Mouse (Mus musculus): ENCODE measurements at regions not wholly inside any gene's neighbourhood (a gene's known extent, or its start where the extent isn't known, plus 50 kb on each side); places are given as distances from the start of the nearest gene placed in this dataset.
A peak's percentile ranks its signal among the peaks of the same experiment; 100 is the strongest.

GRCm38 (mm10) chr12:70589315-70589742 lies 136.4 kb downstream of the Tmx1 start:
- DNase-seq (ENCODE audit: low spot score): no peak

GRCm38 (mm10) chr12:70590456-70591050 lies 137.7 kb downstream of the Tmx1 start:
- no peak for DNase-seq (ENCODE audit: low spot score)

- no peak for DNase-seq (ENCODE audit: low spot score)
These were observed 139.9 kb downstream of the Tmx1 start for GRCm38 (mm10) chr12:70592821-70593220.

GRCm38 (mm10) chr12:70598211-70598701 lies 145.4 kb downstream of the Tmx1 start:
- no peak for DNase-seq (ENCODE audit: low spot score)

- DNase-seq (ENCODE audit: low spot score): no peak
These were observed 146.8 kb downstream of the Tmx1 start for GRCm38 (mm10) chr12:70599731-70600130.

GRCm38 (mm10) chr12:70603869-70604268 lies 151.0 kb downstream of the Tmx1 start:
- DNase-seq (ENCODE audit: low spot score): no peak

- DNase-seq (ENCODE audit: low spot score): no peak
These were observed 155.8 kb downstream of the Tmx1 start for GRCm38 (mm10) chr12:70608672-70609071.

GRCm38 (mm10) chr12:70609116-70609871 lies 156.4 kb downstream of the Tmx1 start:
- DNase-seq (ENCODE audit: low spot score): no peak

GRCm38 (mm10) chr12:70611891-70612290 lies 159.0 kb downstream of the Tmx1 start:
- DNase-seq (ENCODE audit: low spot score): peak; percentile 13

GRCm38 (mm10) chr12:70613244-70613643 lies 160.3 kb downstream of the Tmx1 start:
- no peak for DNase-seq (ENCODE audit: low spot score)

GRCm38 (mm10) chr12:70614101-70614500 lies 161.2 kb downstream of the Tmx1 start:
- DNase-seq (ENCODE audit: low spot score): no peak

- no peak for DNase-seq (ENCODE audit: low spot score)
These were observed 161.8 kb downstream of the Tmx1 start for GRCm38 (mm10) chr12:70614686-70615085.

GRCm38 (mm10) chr12:70615123-70615522 lies 162.2 kb downstream of the Tmx1 start:
- no peak for DNase-seq (ENCODE audit: low spot score)

- no peak for DNase-seq (ENCODE audit: low spot score)
These were observed 163.2 kb downstream of the Tmx1 start for GRCm38 (mm10) chr12:70616049-70616448.

GRCm38 (mm10) chr12:70616487-70616886 lies 163.6 kb downstream of the Tmx1 start:
- DNase-seq (ENCODE audit: low spot score): no peak

- DNase-seq (ENCODE audit: low spot score): no peak
These were observed 164.1 kb downstream of the Tmx1 start for GRCm38 (mm10) chr12:70617024-70617423.

- no peak for DNase-seq (ENCODE audit: low spot score)
These were observed 165.1 kb downstream of the Tmx1 start for GRCm38 (mm10) chr12:70617979-70618378.

- no peak for DNase-seq (ENCODE audit: low spot score)
These were observed 166.5 kb downstream of the Tmx1 start for GRCm38 (mm10) chr12:70619436-70619835.

- DNase-seq (ENCODE audit: low spot score): no peak
These were observed 169.1 kb downstream of the Tmx1 start for GRCm38 (mm10) chr12:70622019-70622418.

- DNase-seq (ENCODE audit: low spot score): no peak
These were observed 171.5 kb downstream of the Tmx1 start for GRCm38 (mm10) chr12:70624298-70624980.

GRCm38 (mm10) chr12:70627638-70628037 lies 174.7 kb downstream of the Tmx1 start:
- DNase-seq (ENCODE audit: low spot score): no peak

- DNase-seq (ENCODE audit: low spot score): no peak
These were observed 175.8 kb downstream of the Tmx1 start for GRCm38 (mm10) chr12:70628384-70629365.

All from testis, postnatal 14 days (tissue).